Mouse (Mus musculus): Measurements from ENCODE around the gene Tert.
A peak's percentile ranks its signal among the peaks of the same experiment; 100 is the strongest.

Gene Tert

GRCm38 (mm10) chr13:73677853-73678252, 51.1 kb downstream of the Tert start, which contains the start of gene Slc6a18:
Gene Slc6a18 (minus strand): TSS chr13:73678023.
- no peak for DNase-seq (ENCODE audit: low spot score)

- DNase-seq (ENCODE audit: low spot score): no peak
These were observed 52.6 kb downstream of the Tert start for GRCm38 (mm10) chr13:73679311-73679710.

- DNase-seq (ENCODE audit: low spot score): no peak
These were observed 53.7 kb downstream of the Tert start for GRCm38 (mm10) chr13:73680394-73680793.

GRCm38 (mm10) chr13:73682226-73682625, 55.5 kb downstream of the Tert start:
- no peak for DNase-seq (ENCODE audit: low spot score)

- DNase-seq (ENCODE audit: low spot score): no peak
These were observed 57.0 kb downstream of the Tert start for GRCm38 (mm10) chr13:73683682-73684081.

- DNase-seq (ENCODE audit: low spot score): no peak
These were observed 57.7 kb downstream of the Tert start for GRCm38 (mm10) chr13:73684412-73684811.

- no peak for DNase-seq (ENCODE audit: low spot score)
These were observed 58.8 kb downstream of the Tert start for GRCm38 (mm10) chr13:73685502-73685901.

GRCm38 (mm10) chr13:73687601-73688000, 60.9 kb downstream of the Tert start:
- no peak for DNase-seq (ENCODE audit: low spot score)

- no peak for DNase-seq (ENCODE audit: low spot score)
These were observed 62.2 kb downstream of the Tert start for GRCm38 (mm10) chr13:73688934-73689333.

GRCm38 (mm10) chr13:73692249-73692868, 65.6 kb downstream of the Tert start:
- peak; percentile 14 for DNase-seq (ENCODE audit: low spot score)

GRCm38 (mm10) chr13:73693333-73693732, 66.6 kb downstream of the Tert start:
- no peak for DNase-seq (ENCODE audit: low spot score)

GRCm38 (mm10) chr13:73694972-73695371, 68.3 kb downstream of the Tert start:
- DNase-seq (ENCODE audit: low spot score): no peak

GRCm38 (mm10) chr13:73696529-73696928, 69.8 kb downstream of the Tert start:
- DNase-seq (ENCODE audit: low spot score): no peak

Data from MN1 (cell line).